23 mouse cellular contexts compared by ENCODE assay signal in genomic region chr1:78501036-78501435, GRCm38 (mm10). TPM values are rescaled to one million over a fixed set of nuclear protein-coding genes. Genes with fewer than 3 reads are reported as not detected.
"Had no signal": no experiment of that assay in that cellular context is flagged by ENCODE, and none has a peak within 500 bp of the region (broad histone marks: within the 10 kb centered on the region; RNA-seq: fewer than 3 reads in every experiment).

No protein-coding gene starts in this region.

- H3K27ac ChIP-seq: hindbrain, postnatal 0 days; kidney, embryonic 15.5 days; left cerebral cortex, adult 2 months; liver, embryonic 13.5 days; midbrain, embryonic 12.5 days; neural tube, embryonic 13.5 days; stomach, embryonic 15.5 days had no signal

- H3K9me3 ChIP-seq: kidney, embryonic 15.5 days; liver, embryonic 13.5 days; midbrain, embryonic 12.5 days; neural tube, embryonic 13.5 days; stomach, embryonic 15.5 days had no signal

- H3K27me3 ChIP-seq: kidney, embryonic 15.5 days; liver, embryonic 13.5 days; midbrain, embryonic 12.5 days; neural tube, embryonic 13.5 days; stomach, embryonic 15.5 days had no signal

- H3K4me2 ChIP-seq: kidney, embryonic 15.5 days; liver, embryonic 13.5 days; midbrain, embryonic 12.5 days; neural tube, embryonic 13.5 days; stomach, embryonic 15.5 days had no signal

- H3K4me3 ChIP-seq: kidney, embryonic 15.5 days; left cerebral cortex, adult 2 months; liver, embryonic 13.5 days; midbrain, embryonic 12.5 days; myocyte; neural tube, embryonic 13.5 days; stomach, embryonic 15.5 days had no signal

- ATAC-seq: hindbrain, postnatal 0 days; inflammation-experienced regulatory T-cells, adult 6 months; midbrain, embryonic 16.5 days had no signal

- H3K36me3 ChIP-seq: kidney, embryonic 15.5 days; liver, embryonic 13.5 days; midbrain, embryonic 12.5 days; neural tube, embryonic 13.5 days; stomach, embryonic 15.5 days had no signal

- H3K9ac ChIP-seq: kidney, embryonic 15.5 days; liver, embryonic 13.5 days; midbrain, embryonic 12.5 days; neural tube, embryonic 13.5 days; stomach, embryonic 15.5 days had no signal

- DNase-seq: layer of hippocampus, postnatal 36 days; liver, embryonic 13.5 days; lung, adult 2 months; lung, postnatal 14 days; lung, postnatal 4 days; retina, postnatal 1 day; right cerebral cortex, postnatal 25 days; spleen, adult 18-20 months; thymus, postnatal 25 days had no signal

- H3K4me1 ChIP-seq: kidney, embryonic 15.5 days; liver, embryonic 13.5 days; midbrain, embryonic 12.5 days; neural tube, embryonic 13.5 days; stomach, embryonic 15.5 days had no signal

RNA-seq across cellular contexts. Expression of gene Mogat1, which starts 9.8 kb away (rescaled TPM):
- polyA plus RNA-seq: inflammation-experienced regulatory T-cells, adult 6 months; limb, embryonic 11.5 days; liver, embryonic 13.5 days; liver, embryonic 16.5 days; lung, embryonic 16.5 days; midbrain, embryonic 12.5 days; myocyte; neural tube, embryonic 13.5 days had no signal

RNA-seq across cellular contexts. Expression of gene BC035947, which starts 10.9 kb away (rescaled TPM):
- polyA plus RNA-seq: inflammation-experienced regulatory T-cells, adult 6 months; liver, adult 2 months; liver, embryonic 13.5 days; liver, embryonic 16.5 days; myocyte; thymus, postnatal 0 days had no signal
